Mouse (Mus musculus) ES-E14 (cell line): ENCODE measurements at regions not wholly inside any gene's neighbourhood (a gene's known extent, or its start where the extent isn't known, plus 50 kb on each side); places are given as distances from the start of the nearest gene placed in this dataset.

ENCODE experiments used
- CHD2 ChIP-seq: IDR thresholded peaks from 2 replicates; pipeline ENCODE4 v1.6.1; 2014; ENCODE audit warnings: mild to moderate bottlenecking, low read depth, low read length, inconsistent platforms
- HCFC1 ChIP-seq: IDR thresholded peaks from 2 replicates; pipeline ENCODE4 v1.6.1; 2012; ENCODE audit warnings: low read length, inconsistent platforms, borderline replicate concordance; ENCODE audit not compliant: insufficient read depth
- MAFK ChIP-seq: IDR thresholded peaks from 2 replicates; pipeline ENCODE4 v1.6.1; 2014; ENCODE audit warnings: mild to moderate bottlenecking, low read depth, low read length, inconsistent platforms; ENCODE audit not compliant: insufficient read depth
- ZNF384 ChIP-seq: IDR thresholded peaks from 2 replicates; pipeline ENCODE4 v1.6.1; 2012; ENCODE audit warnings: low read depth, low read length, inconsistent platforms

GRCm38 (mm10) chr6:51710153-51710552, 186.5 kb downstream of the Snx10 start:
- TF ChIP-seq HCFC1 (no peak), MAFK (no peak), ZNF384 (no peak), CHD2 (no peak)
